Comparison of ENCODE assay signal across 8 mouse cellular contexts in the genomic region with DNA sequence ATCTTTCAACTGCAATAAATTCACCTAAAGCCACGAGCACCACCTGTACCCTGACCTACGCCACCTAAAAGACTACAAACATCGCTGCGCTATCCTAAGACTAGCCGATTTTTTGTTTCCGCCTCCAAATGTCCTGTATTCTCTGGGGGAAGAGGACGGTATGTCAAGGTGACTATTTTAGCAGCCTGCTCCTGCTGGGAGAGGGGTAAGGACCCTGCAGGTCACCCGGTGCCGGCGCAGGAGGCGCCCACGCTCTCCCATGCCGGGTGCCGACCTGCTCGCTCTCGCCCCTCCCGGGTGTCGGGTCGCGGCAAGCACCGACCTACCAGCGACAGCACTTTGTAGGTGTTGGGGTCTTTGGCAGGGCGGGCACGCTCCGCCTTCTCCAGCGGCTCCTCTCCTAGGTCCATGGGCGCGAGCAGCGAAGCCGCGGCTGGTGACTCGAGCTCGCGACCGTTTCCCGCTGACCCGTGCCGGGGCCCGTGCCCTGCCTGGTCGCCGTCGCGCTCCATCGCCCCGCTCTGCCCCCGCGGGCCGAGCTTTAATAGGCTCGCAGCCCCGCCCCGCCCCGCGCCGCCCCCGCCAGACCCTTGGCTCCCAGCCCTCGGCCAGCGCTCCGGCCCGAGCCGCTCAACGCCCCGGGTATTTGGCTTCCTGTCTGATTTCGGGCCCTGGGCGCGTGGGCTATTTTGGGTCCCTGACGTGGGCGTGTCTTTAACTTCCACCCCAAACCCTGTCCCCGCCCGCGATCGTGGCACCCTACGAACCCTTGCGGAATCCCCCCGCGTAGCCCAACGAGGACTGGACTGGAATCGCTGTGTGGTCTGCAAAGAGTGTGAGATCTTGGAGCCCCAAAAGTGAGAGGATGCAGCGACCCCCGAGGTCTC. TPM values are rescaled to one million over a fixed set of nuclear protein-coding genes. Genes with fewer than 3 reads are reported as not detected.
DNase-seq lines count a peak whose midpoint lies in the region; ATAC-seq lines count a peak whose summit lies in the region.

TSS of gene Enpp1 (minus strand) at position 680 of the 887 bp plus-strand sequence.

- H3K9me3 ChIP-seq in embryonic facial prominence, embryonic 12.5 days: no peaks in the 10 kb centered on the region
- H3K9me3 ChIP-seq in heart, embryonic 10.5 days: no peaks in the 10 kb centered on the region
- no peaks in the 10 kb centered on the region for H3K9me3 ChIP-seq in liver, embryonic 16.5 days (replicated peaks; ENCODE audit: control insufficient read depth, low read length)
- H3K9me3 ChIP-seq in stomach, embryonic 14.5 days (ENCODE audit: control insufficient read depth, low read depth, low read length): no peaks in the 10 kb centered on the region

- ATAC-seq in embryonic facial prominence, embryonic 12.5 days (ENCODE audit: insufficient number of reproducible peaks, insufficient read depth, low FRiP score, low TSS enrichment): peak; percentile 75
- ATAC-seq in liver, embryonic 16.5 days (ENCODE audit: low read depth): peak; percentile 93
- peak; percentile 84 for ATAC-seq in stomach, embryonic 14.5 days (ENCODE audit: insufficient number of reproducible peaks, insufficient read depth, low FRiP score, low read depth)

- peak within 1 kb of the TSS; percentile 62 for H3K4me3 ChIP-seq in embryonic facial prominence, embryonic 12.5 days
- peak within 1 kb of the TSS; percentile 76 for H3K4me3 ChIP-seq in heart, embryonic 10.5 days
- H3K4me3 ChIP-seq in liver, embryonic 16.5 days (ENCODE audit: low read depth, low read length): peak within 1 kb of the TSS; percentile 69
- H3K4me3 ChIP-seq in stomach, embryonic 14.5 days (ENCODE audit: low read depth, low read length): peak within 1 kb of the TSS; percentile 63

- no peaks in the 10 kb centered on the region for H3K36me3 ChIP-seq in embryonic facial prominence, embryonic 12.5 days
- H3K36me3 ChIP-seq in heart, embryonic 10.5 days: no peaks in the 10 kb centered on the region
- no peaks in the 10 kb centered on the region for H3K36me3 ChIP-seq in liver, embryonic 16.5 days (ENCODE audit: control insufficient read depth, insufficient read depth)
- H3K36me3 ChIP-seq in stomach, embryonic 14.5 days (ENCODE audit: control insufficient read depth, insufficient read depth, low read length): no peaks in the 10 kb centered on the region

- H3K4me2 ChIP-seq in embryonic facial prominence, embryonic 12.5 days (replicated peaks): peak within 1 kb of the TSS; percentile 99
- H3K4me2 ChIP-seq in liver, embryonic 16.5 days (ENCODE audit: low read depth, low read length): peak within 1 kb of the TSS; percentile 72
- H3K4me2 ChIP-seq in stomach, embryonic 14.5 days (replicated peaks; ENCODE audit: low read depth, low read length): peak within 1 kb of the TSS; percentile 91

- peak; percentile 40 for DNase-seq in 416B (ENCODE audit: low read depth)
- DNase-seq in adrenal gland, adult 18-20 months (ENCODE audit: low spot score in 2 of 2): peak; percentile 49 to 66
- DNase-seq in heart, embryonic 10.5 days (ENCODE audit: low spot score): peak; percentile 80
- DNase-seq in kidney, adult 8-10 months: peak; percentile 73 to 79
- peak; percentile 71 for DNase-seq in neural tube, embryonic 10.5 days (ENCODE audit: extremely low spot score, low spot score)

- under 1% methylated on average over 69 of the region's 79 CpGs for whole genome bisulfite sequencing in embryonic facial prominence, embryonic 12.5 days
- WGBS in heart, embryonic 10.5 days: 1% methylated on average over 79 of the region's 79 CpGs
- under 1% methylated on average over 68 of the region's 79 CpGs for WGBS in liver, embryonic 16.5 days (ENCODE audit: insufficient replicate concordance)
- WGBS in stomach, embryonic 14.5 days: 1% methylated on average over 79 of the region's 79 CpGs

- no peaks in the 10 kb centered on the region for H3K4me1 ChIP-seq in embryonic facial prominence, embryonic 12.5 days
- 0 out of 2 replicates have a peak, but pooled peaks cover 4% of the 10 kb centered on the region for H3K4me1 ChIP-seq in heart, embryonic 10.5 days
- peaks cover 5% of the 10 kb centered on the region for H3K4me1 ChIP-seq in liver, embryonic 16.5 days (ENCODE audit: control insufficient read depth, low read depth, low read length)
- H3K4me1 ChIP-seq in stomach, embryonic 14.5 days (ENCODE audit: control insufficient read depth, insufficient read depth, low read length): peaks cover 4% of the 10 kb centered on the region; the same call in 1 of the 2 replicates

- H3K27ac ChIP-seq in embryonic facial prominence, embryonic 12.5 days: no peak within 1 kb of the TSS
- H3K27ac ChIP-seq in heart, embryonic 10.5 days: peak within 1 kb of the TSS; percentile 83
- peak within 1 kb of the TSS; percentile 16; the same call in 1 of the 2 replicates for H3K27ac ChIP-seq in liver, embryonic 16.5 days (ENCODE audit: low read length)
- H3K27ac ChIP-seq in stomach, embryonic 14.5 days (ENCODE audit: low read length): no peak within 1 kb of the TSS

- H3K9ac ChIP-seq in embryonic facial prominence, embryonic 12.5 days: peak within 1 kb of the TSS; percentile 55
- H3K9ac ChIP-seq in liver, embryonic 16.5 days (ENCODE audit: low read depth, low read length): peak within 1 kb of the TSS; percentile 57
- H3K9ac ChIP-seq in stomach, embryonic 14.5 days (replicated peaks; ENCODE audit: low read depth, low read length): peak within 1 kb of the TSS; percentile 37; the same call in 1 of the 2 replicates

- H3K27me3 ChIP-seq in embryonic facial prominence, embryonic 12.5 days: peaks cover 25% of the 10 kb centered on the region
- H3K27me3 ChIP-seq in heart, embryonic 10.5 days (ENCODE audit: insufficient read depth, poor library complexity, severe bottlenecking): peaks cover 20% of the 10 kb centered on the region
- no peaks in the 10 kb centered on the region; the same call in 1 of the 2 replicates for H3K27me3 ChIP-seq in liver, embryonic 16.5 days (ENCODE audit: control insufficient read depth, insufficient read depth, low read depth, low read length)
- H3K27me3 ChIP-seq in stomach, embryonic 14.5 days (ENCODE audit: control insufficient read depth, insufficient read depth, low read length): no peaks in the 10 kb centered on the region

RNA-seq across cellular contexts. Expression of gene Enpp1, which starts in this region (rescaled TPM):
- total RNA-seq in adrenal gland, adult 18-20 months (2021): 1 to 10 TPM; 2.4 to 2.6 TPM
- 1.6 and 1.9 TPM in 2 replicates for polyA plus RNA-seq in embryonic facial prominence, embryonic 12.5 days (2016; fragmentation: Nextera tagmentation; extraction: Ambion mirVana)
- polyA plus RNA-seq in heart, embryonic 10.5 days (2016; fragmentation: Nextera tagmentation; extraction: Ambion mirVana): 4.2 and 4.9 TPM in 2 replicates
- polyA plus RNA-seq in liver, embryonic 16.5 days (2015; fragmentation: Nextera tagmentation; extraction: Ambion mirVana): 3.0 and 3.4 TPM in 2 replicates
- 8.3 and 8.5 TPM in 2 replicates for polyA plus RNA-seq in stomach, embryonic 14.5 days (2014; fragmentation: Nextera tagmentation; extraction: Ambion mirVana)

Comparison
In these comparisons a context has a peak if more than half of its experiments do, and no peak if none do; other contexts are left out.
1. H3K27ac ChIP-seq: peak in heart, embryonic 10.5 days (single experiment) and liver, embryonic 16.5 days (single experiment); none in embryonic facial prominence, embryonic 12.5 days (single experiment) and stomach, embryonic 14.5 days (single experiment).
2. Peak in every context shown above with its lines, with median percentiles within 50 percentile points of each other: DNase-seq, ATAC-seq, H3K4me2 ChIP-seq, H3K4me3 ChIP-seq and H3K9ac ChIP-seq.